Mouse (Mus musculus): ENCODE measurements around the gene Rac1. TPM values are rescaled to one million over a fixed set of nuclear protein-coding genes. Genes with fewer than 3 reads are reported as not detected.
"Not testable (repeated sequence)": the region's sequence is repeated elsewhere in the genome, so short reads cannot be mapped to it uniquely, and the experiment has no call there.

Gene Rac1
- total and polyA plus RNA-seq, 2 experiments = 38.6 to 99.8 TPM

GRCm38 (mm10) chr5:143501140-143501539 lies 26.7 kb downstream of the Rac1 start:
- H3K27ac ChIP-seq (replicated peaks; ENCODE audit: insufficient read depth, low read depth, low read length) = no peak overlapping the region

DNA sequence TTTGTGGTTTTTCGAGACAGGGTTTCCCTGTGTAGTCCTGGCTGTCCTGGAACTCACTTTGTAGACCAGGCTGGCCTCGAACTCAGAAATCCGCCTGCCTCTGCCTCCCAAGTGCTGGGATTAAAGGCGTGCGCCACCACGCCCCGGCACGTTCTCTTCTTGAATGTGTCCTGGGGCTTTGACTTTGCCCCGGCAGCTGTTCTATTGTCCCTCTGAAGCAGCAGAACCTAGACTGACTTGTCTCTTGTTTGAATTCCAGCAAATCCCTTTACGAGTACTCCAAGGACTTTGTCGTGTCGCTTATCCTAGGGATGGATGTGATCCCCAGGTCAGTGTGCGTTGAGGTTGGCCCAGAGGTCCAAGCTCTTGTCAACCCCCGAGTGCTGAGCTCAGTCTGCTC lies 27.1 kb downstream of the Rac1 start:
- not testable (repeated sequence) for H3K27ac ChIP-seq (replicated peaks; ENCODE audit: insufficient read depth, low read depth, low read length); H3K79me2 ChIP-seq (ENCODE audit: control insufficient read depth, insufficient read depth, low read length); H3K4me1 ChIP-seq (ENCODE audit: control insufficient read depth, insufficient read depth, low read length); H3K36me3 ChIP-seq (ENCODE audit: control insufficient read depth, insufficient read depth, low read length); H3K9ac ChIP-seq (ENCODE audit: low read depth, low read length); H3K4me3 ChIP-seq (ENCODE audit: insufficient read depth, low read depth, low read length); H3K27me3 ChIP-seq (ENCODE audit: control insufficient read depth, insufficient read depth, low read length); DNase-seq (ENCODE audit: extremely low read depth, low read depth, low spot score)
- 95% methylated on average over 14 of the region's 14 CpGs for whole genome bisulfite sequencing

More at GRCm38 (mm10) chr5:143501140-143501539, 26.7 kb downstream of the Rac1 start:
- Histone ChIP-seq H3K79me2 (ENCODE audit: control insufficient read depth, insufficient read depth, low read length) (no peaks in the 10 kb centered on the region), H3K9ac (ENCODE audit: low read depth, low read length) (no peak overlapping the region), H3K27me3 (ENCODE audit: control insufficient read depth, insufficient read depth, low read length) (no peaks in the 10 kb centered on the region), H3K36me3 (ENCODE audit: control insufficient read depth, insufficient read depth, low read length) (peaks cover 9% of the 10 kb centered on the region), H3K4me3 (ENCODE audit: insufficient read depth, low read depth, low read length) (no peak overlapping the region), H3K4me1 (ENCODE audit: control insufficient read depth, insufficient read depth, low read length) (no peaks in the 10 kb centered on the region)
- no peak for TF ChIP-seq POLR2A (IDR thresholded peaks at IDR 0.05; ENCODE audit: extremely low read depth, insufficient read depth, low read length)
- no peak for TF ChIP-seq CTCF (IDR thresholded peaks at IDR 0.05; ENCODE audit: low read depth, low read length)
- DNase-seq (ENCODE audit: extremely low read depth, low read depth, low spot score) = no peak
- WGBS = 92% methylated on average over 8 of the region's 8 CpGs

DNA sequence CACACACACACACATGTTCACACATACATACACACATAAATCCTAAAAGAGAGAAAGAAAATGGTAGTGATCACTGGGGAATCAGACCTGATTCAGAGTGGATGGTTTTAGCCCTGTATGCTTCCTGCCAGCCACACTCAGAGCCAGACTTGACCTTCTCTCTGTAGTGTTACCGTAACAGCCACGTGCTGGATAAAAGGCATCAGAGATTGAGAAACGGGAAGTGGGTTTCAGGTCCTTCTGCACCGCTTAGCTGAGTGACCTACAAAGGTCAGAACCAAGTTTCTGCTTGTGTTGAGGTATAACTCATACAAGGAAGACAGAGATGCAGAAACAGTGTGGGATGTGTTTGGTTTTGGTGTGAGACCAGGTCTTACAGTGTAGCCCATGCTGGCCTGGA lies 28.1 kb downstream of the Rac1 start:
- H3K27me3 ChIP-seq (ENCODE audit: control insufficient read depth, insufficient read depth, low read length) = no peaks in the 10 kb centered on the region
- peaks cover 10% of the 10 kb centered on the region; the same call in 1 of the 2 replicates for H3K36me3 ChIP-seq (ENCODE audit: control insufficient read depth, insufficient read depth, low read length)
- TF ChIP-seq CTCF (IDR thresholded peaks at IDR 0.05; ENCODE audit: low read depth, low read length) (no peak), POLR2A (IDR thresholded peaks at IDR 0.05; ENCODE audit: extremely low read depth, insufficient read depth, low read length) (no peak)
- no peak overlapping the region for H3K4me3 ChIP-seq (ENCODE audit: insufficient read depth, low read depth, low read length)
- no peaks in the 10 kb centered on the region for H3K79me2 ChIP-seq (ENCODE audit: control insufficient read depth, insufficient read depth, low read length)
- no peaks in the 10 kb centered on the region for H3K4me1 ChIP-seq (ENCODE audit: control insufficient read depth, insufficient read depth, low read length)
- no peak overlapping the region for H3K9ac ChIP-seq (ENCODE audit: low read depth, low read length)
- 67% methylated on average over 4 of the region's 4 CpGs for WGBS
- no peak overlapping the region for H3K27ac ChIP-seq (replicated peaks; ENCODE audit: insufficient read depth, low read depth, low read length)
- DNase-seq (ENCODE audit: extremely low read depth, low read depth, low spot score) = no peak

DNA sequence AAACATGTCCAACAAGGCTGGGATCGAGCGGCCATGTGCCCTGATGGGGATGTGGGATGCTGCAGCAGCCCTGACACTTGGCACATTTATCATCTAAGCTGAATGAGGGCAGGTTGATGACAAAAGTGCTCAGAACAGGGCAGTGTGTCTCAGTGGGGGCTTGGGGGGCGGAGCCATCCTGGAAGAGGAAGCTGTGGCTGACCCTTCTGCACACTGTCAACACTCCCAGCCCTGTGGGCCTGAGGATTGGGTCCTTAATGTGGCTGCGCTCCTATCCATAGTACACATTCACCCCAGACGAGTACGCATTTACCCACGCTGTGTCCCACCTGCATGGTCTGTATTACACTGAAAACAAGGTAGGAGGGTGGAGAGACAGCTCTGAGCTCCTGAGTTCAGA lies 28.6 kb downstream of the Rac1 start:
- WGBS = 91% methylated on average over 7 of the region's 7 CpGs
- no peak overlapping the region for H3K4me3 ChIP-seq (ENCODE audit: insufficient read depth, low read depth, low read length)
- no peak for DNase-seq (ENCODE audit: extremely low read depth, low read depth, low spot score)
- H3K4me1 ChIP-seq (ENCODE audit: control insufficient read depth, insufficient read depth, low read length) = no peaks in the 10 kb centered on the region
- no peaks in the 10 kb centered on the region for H3K27me3 ChIP-seq (ENCODE audit: control insufficient read depth, insufficient read depth, low read length)
- peaks cover 10% of the 10 kb centered on the region; the same call in 1 of the 2 replicates for H3K36me3 ChIP-seq (ENCODE audit: control insufficient read depth, insufficient read depth, low read length)
- H3K9ac ChIP-seq (ENCODE audit: low read depth, low read length) = no peak overlapping the region
- H3K27ac ChIP-seq (replicated peaks; ENCODE audit: insufficient read depth, low read depth, low read length) = no peak overlapping the region
- no peaks in the 10 kb centered on the region for H3K79me2 ChIP-seq (ENCODE audit: control insufficient read depth, insufficient read depth, low read length)
- TF ChIP-seq POLR2A (IDR thresholded peaks at IDR 0.05; ENCODE audit: extremely low read depth, insufficient read depth, low read length) = no peak
- TF ChIP-seq CTCF (IDR thresholded peaks at IDR 0.05; ENCODE audit: low read depth, low read length) = no peak

- H3K79me2 ChIP-seq (ENCODE audit: control insufficient read depth, insufficient read depth, low read length) = no peaks in the 10 kb centered on the region
- no peak overlapping the region for H3K27ac ChIP-seq (replicated peaks; ENCODE audit: insufficient read depth, low read depth, low read length)
- H3K4me1 ChIP-seq (ENCODE audit: control insufficient read depth, insufficient read depth, low read length) = peaks cover 3% of the 10 kb centered on the region; the same call in 1 of the 2 replicates
- no peak overlapping the region for H3K4me3 ChIP-seq (ENCODE audit: insufficient read depth, low read depth, low read length)
- H3K36me3 ChIP-seq (ENCODE audit: control insufficient read depth, insufficient read depth, low read length) = 0 out of 2 replicates have a peak, but pooled peaks cover 8% of the 10 kb centered on the region
- WGBS = 82% methylated on average over 3 of the region's 3 CpGs
- no peak for DNase-seq (ENCODE audit: extremely low read depth, low read depth, low spot score)
- no peaks in the 10 kb centered on the region for H3K27me3 ChIP-seq (ENCODE audit: control insufficient read depth, insufficient read depth, low read length)
- TF ChIP-seq POLR2A (IDR thresholded peaks at IDR 0.05; ENCODE audit: extremely low read depth, insufficient read depth, low read length) (no peak), CTCF (IDR thresholded peaks at IDR 0.05; ENCODE audit: low read depth, low read length) (no peak)
- H3K9ac ChIP-seq (ENCODE audit: low read depth, low read length) = no peak overlapping the region
These were observed 30.4 kb downstream of the Rac1 start for GRCm38 (mm10) chr5:143497451-143497850.

DNA sequence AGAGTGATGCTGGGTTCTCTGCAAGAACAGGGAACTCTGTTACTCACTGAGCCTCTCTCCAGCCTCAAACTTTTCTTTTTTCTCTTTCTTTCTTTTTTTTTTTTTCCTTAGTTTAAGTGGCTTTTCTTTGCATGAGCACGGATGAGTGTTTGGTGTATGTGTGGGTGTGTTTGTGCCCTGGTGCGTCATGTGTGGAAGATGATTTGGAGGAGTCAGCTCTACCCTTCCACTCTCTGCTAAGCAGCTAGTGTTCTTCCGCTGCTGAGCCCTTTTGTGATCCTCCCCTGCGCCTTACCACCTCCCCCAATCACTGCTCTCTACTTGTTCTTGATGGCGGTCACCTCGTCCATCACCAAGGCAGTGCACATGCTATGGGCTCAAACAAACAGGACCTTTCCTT lies 32.1 kb downstream of the Rac1 start:
- no peaks in the 10 kb centered on the region for H3K79me2 ChIP-seq (ENCODE audit: control insufficient read depth, insufficient read depth, low read length)
- H3K4me1 ChIP-seq (ENCODE audit: control insufficient read depth, insufficient read depth, low read length) = peaks cover 3% of the 10 kb centered on the region; the same call in 1 of the 2 replicates
- no peak for DNase-seq (ENCODE audit: extremely low read depth, low read depth, low spot score)
- H3K27me3 ChIP-seq (ENCODE audit: control insufficient read depth, insufficient read depth, low read length) = no peaks in the 10 kb centered on the region
- H3K36me3 ChIP-seq (ENCODE audit: control insufficient read depth, insufficient read depth, low read length) = 0 out of 2 replicates have a peak, but pooled peaks cover 8% of the 10 kb centered on the region
- no peak overlapping the region for H3K4me3 ChIP-seq (ENCODE audit: insufficient read depth, low read depth, low read length)
- WGBS = 97% methylated on average over 6 of the region's 6 CpGs
- TF ChIP-seq CTCF (IDR thresholded peaks at IDR 0.05; ENCODE audit: low read depth, low read length) = no peak
- TF ChIP-seq POLR2A (IDR thresholded peaks at IDR 0.05; ENCODE audit: extremely low read depth, insufficient read depth, low read length) = no peak
- no peak overlapping the region for H3K27ac ChIP-seq (replicated peaks; ENCODE audit: insufficient read depth, low read depth, low read length)
- H3K9ac ChIP-seq (ENCODE audit: low read depth, low read length) = no peak overlapping the region

Measured in liver, adult 2 months (tissue).